Mouse (Mus musculus) embryo, embryonic 9.5 days (tissue): ENCODE results near the gene Fxyd6.

Source experiments
- DNase-seq: peaks from one replicate; pipeline ENCODE4 v3.0.0-alpha.2; 2017; ENCODE audit errors: extremely low spot score

Gene Fxyd6

GRCm38 (mm10) chr9:45411803-45412202 lies 41.8 kb downstream of the Fxyd6 start:
- DNase-seq, result peak; percentile 25

GRCm38 (mm10) chr9:45412287-45412686 lies 42.3 kb downstream of the Fxyd6 start:
- DNase-seq, result peak; percentile 90

DNA sequence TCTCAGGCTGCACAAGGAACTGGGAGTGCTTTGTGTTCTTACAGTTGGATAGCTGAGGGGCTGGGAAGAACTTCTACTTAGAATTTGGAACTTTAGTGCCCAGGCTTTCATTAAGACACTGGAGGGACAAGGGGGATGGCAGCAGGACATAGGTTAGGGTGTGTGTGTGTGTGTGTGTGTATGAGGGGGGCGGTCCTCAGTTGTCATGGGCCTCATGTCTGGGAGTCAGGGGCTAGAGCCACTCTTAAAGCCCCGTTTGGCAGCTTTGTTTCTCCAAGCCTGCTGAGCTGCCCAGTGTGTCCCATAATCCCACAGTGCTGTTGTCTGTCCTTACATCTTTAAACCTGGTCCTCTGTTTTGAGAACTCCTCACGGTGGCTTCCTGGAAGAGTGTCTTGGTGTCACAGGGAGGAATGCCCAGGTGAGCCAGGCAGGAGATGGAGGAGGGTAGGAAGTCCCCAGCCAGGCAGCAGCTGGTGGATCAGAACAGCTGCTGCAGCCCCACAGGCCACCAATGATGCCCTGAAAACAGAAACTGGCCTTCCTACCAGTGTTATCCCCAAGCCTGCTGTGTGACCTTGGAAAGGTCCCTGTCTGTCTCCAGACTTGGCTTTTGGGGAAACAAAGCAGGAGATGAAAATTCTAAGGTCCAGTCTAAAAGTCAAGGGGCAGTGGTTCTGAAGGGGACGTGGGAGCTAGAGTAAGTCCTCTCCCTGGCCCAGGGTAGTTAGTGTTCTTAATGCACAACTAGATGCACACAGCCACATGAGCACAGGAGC lies 42.9 kb downstream of the Fxyd6 start:
- no peak for DNase-seq

GRCm38 (mm10) chr9:45413478-45414140 lies 43.6 kb downstream of the Fxyd6 start:
- DNase-seq, result peak; percentile 20

- peak; percentile 31 for DNase-seq
These were observed 45.9 kb downstream of the Fxyd6 start for GRCm38 (mm10) chr9:45415912-45416311.

DNA sequence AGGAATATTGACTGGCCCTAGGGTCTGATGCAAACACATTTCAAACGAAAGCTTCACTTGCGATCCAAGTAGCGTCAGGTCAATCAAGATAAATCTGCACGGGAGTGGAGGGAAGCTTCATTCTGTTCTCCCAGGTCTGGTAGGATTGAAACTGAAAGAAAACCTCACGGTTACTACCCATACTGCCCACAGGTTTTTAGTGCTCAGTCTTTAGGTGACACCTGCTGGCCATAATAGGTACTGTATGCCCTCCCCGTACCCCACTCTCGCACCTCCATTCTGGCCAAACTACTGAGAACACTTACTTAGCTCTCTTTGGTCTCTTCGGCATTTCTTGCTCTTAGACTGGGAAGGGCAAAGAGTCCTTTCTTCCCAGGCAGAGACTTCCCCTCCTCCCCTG lies 47.3 kb downstream of the Fxyd6 start:
- peak; percentile 32 for DNase-seq

GRCm38 (mm10) chr9:45418252-45418651 lies 48.3 kb downstream of the Fxyd6 start:
- no peak for DNase-seq

DNA sequence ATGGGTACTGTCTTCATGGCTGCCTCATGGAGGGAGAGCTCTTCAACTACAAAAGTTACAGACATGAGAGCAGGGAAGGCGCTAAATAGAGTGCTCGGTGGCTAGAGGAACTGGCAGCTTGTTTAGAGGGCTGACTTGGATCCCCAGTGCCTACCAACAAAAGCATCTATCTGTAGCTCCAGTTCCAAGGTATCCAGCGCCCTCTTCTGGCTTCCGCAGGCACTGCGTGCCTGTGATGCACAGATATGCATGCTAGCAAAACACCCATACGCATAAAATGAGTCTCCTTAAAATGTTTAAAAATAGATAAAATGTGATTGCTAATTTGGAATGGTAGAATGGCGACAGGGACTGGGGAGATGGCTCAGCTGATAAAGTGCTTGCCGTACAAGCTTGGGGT lies 51.2 kb downstream of the Fxyd6 start:
- DNase-seq, result no peak

GRCm38 (mm10) chr9:45422761-45423298 lies 52.8 kb downstream of the Fxyd6 start:
- no peak for DNase-seq

- DNase-seq, result no peak
These were observed 56.5 kb downstream of the Fxyd6 start, which contains the start of gene Dscaml1 for GRCm38 (mm10) chr9:45426456-45426855. Gene Dscaml1, plus strand, starts transcription at chr9:45426628.

GRCm38 (mm10) chr9:45429392-45429791 lies 59.4 kb downstream of the Fxyd6 start:
- DNase-seq, result no peak

- peak; percentile 39 for DNase-seq
These were observed 60.1 kb downstream of the Fxyd6 start for GRCm38 (mm10) chr9:45429951-45430697.

GRCm38 (mm10) chr9:45430698-45430959 lies 60.6 kb downstream of the Fxyd6 start:
- DNase-seq, result no peak

- no peak for DNase-seq
These were observed 61.2 kb downstream of the Fxyd6 start for GRCm38 (mm10) chr9:45431150-45431549.

DNA sequence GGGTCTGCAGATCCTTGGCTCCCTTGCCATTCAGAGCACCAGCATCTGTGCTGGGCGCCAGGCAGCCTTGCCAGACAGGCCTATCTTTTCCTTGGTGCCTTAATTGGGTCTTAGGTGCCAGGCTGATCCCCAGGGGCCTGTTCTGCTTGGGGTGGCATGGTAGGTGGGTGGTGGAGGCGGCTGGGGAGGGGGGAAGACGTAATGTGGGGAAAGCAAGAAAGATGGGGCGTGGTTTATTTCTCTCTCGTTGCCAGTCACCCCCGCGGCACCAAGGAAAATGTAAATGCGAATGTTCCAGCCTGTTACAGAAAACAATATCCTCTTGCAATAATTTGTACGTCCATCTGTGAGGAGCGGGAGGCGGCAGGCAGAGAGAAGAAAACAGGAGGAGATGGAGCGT lies 62.7 kb downstream of the Fxyd6 start:
- DNase-seq, result no peak

DNA sequence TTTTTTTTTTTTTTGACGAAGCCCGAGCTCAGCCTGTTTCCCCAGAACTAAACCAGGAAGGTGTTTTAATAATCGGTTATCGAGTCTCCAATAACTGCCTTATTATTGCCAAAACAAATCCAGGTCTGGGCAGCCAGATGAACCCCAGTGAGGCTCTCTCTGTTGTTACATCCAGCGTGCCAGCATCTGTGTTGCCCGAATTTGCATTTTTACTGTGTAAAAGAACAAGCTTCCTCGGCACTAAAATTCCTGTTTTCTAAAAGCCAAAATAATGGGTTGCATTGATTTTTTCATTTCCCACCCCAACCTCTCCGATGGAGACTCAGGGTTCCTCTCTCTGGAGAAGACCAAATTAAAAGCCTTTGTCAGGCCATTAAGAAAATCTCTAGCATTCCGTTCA lies 63.1 kb downstream of the Fxyd6 start:
- DNase-seq, result no peak

DNA sequence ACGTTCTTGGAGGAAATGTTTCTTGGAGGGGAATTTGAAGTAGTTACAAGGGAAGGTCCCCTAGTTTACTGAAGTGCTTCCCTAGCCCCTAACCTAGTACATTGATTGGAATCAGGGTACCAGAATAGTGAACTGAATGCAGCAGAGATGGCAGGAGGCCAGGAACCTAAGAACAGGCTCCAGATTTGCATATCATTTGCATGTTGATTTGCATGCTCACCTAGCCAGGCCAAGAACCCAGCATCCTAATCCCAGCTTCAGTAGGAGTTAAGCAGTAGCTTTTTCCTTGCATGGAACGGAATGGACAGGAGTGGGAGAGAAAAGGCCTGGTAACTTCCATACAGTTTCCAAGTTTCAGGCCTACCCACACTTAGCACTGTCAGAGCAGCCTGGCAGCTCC lies 64.2 kb downstream of the Fxyd6 start:
- no peak for DNase-seq

DNA sequence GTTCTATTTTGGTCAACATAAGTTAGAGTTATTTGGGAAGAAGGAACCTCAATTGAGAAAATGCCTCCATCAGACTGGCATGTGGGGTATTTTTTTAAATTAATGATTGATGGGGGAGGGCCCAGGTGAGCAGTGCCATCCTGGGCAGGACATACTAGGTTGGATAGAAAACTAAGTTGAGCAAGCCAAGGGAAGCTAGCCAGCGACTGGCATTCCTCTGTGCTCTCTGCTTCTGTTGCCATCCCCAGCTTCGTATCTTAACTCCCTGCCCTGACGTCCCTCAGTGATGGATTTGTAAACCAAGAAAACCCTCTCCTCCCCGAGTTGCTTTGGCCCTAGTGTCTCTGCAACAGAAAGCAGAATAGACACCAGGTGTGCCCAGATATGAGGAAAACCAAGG lies 69.0 kb downstream of the Fxyd6 start:
- DNase-seq, result no peak

DNA sequence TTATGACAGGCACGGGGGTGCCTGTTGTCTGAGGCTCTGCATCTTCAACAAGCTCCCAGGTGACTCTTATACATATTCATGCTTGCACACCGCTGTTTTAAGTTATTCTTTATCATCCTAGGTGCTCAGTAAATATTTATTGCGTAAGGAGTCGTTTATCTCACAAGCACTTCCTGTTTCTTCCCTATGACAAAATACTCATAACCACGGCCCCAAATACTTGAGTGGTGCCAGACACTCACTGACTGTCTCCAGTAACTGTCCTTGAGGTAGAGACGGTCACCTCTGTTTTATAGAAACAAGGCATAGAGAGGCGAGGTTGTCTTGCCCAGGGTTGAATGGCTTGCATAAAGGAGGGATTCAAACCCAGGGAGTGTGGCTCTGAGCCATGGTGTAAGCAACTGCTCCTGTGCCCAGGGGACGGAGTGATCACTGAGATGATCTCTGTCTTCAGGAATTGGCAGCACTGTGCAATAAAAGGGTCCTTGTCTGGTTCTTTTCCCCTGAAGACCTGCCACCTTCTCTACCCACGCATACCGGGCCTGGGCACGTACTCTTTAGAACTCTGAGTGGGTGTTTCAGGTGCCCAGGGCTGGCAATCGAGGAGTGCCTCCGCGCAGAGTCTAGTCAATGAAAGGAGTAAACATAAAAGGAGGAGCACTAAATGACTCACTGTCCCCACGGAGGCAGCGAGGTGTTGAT lies 70.2 kb downstream of the Fxyd6 start:
- no peak for DNase-seq

GRCm38 (mm10) chr9:45444251-45444798 lies 74.3 kb downstream of the Fxyd6 start:
- no peak for DNase-seq
